Mouse (Mus musculus): ENCODE data around the gene Clta. TPM values are rescaled to one million over a fixed set of nuclear protein-coding genes. Genes with fewer than 3 reads are reported as not detected.

Gene Clta
- polyA plus RNA-seq, 1 experiment from 2014 or later, result 236 TPM

GRCm38 (mm10) chr4:44012376-44013367, 8.4 kb downstream of the Clta start:
- Histone ChIP-seq H3K27me3 (no peaks in the 10 kb centered on the region), H3K27ac (peak overlapping the region; percentile 76), H3K4me2 (peak overlapping the region; percentile 80), H3K36me3 (0 out of 2 replicates have a peak, but pooled peaks cover 3% of the 10 kb centered on the region), H3K4me3 (peak overlapping the region; percentile 97), H3K9ac (peak overlapping the region; percentile 98), H3K4me1 (peaks cover 23% of the 10 kb centered on the region), H3K9me3 (no peaks in the 10 kb centered on the region)
- ATAC-seq (ENCODE audit: insufficient number of reproducible peaks, low FRiP score, low TSS enrichment, low read depth), result peak; percentile 95
- under 1% methylated on average over 77 of the region's 77 CpGs for WGBS

GRCm38 (mm10) chr4:44013391-44014070, 9.3 kb downstream of the Clta start:
- 26% methylated on average over 11 of the region's 11 CpGs for WGBS
- Histone ChIP-seq H3K4me1 (peaks cover 23% of the 10 kb centered on the region), H3K4me3 (peak overlapping the region; percentile 97), H3K36me3 (peaks cover 6% of the 10 kb centered on the region), H3K9ac (peak overlapping the region; percentile 98), H3K4me2 (peak overlapping the region; percentile 80), H3K27me3 (no peaks in the 10 kb centered on the region), H3K9me3 (no peaks in the 10 kb centered on the region), H3K27ac (no peak overlapping the region)
- no peak for ATAC-seq (ENCODE audit: insufficient number of reproducible peaks, low FRiP score, low TSS enrichment, low read depth)

GRCm38 (mm10) chr4:44016071-44016470, 11.8 kb downstream of the Clta start:
- no peaks in the 10 kb centered on the region for H3K27me3 ChIP-seq
- no peaks in the 10 kb centered on the region for H3K9me3 ChIP-seq
- no peak overlapping the region for H3K4me3 ChIP-seq
- H3K4me2 ChIP-seq, result no peak overlapping the region
- peaks cover 23% of the 10 kb centered on the region for H3K4me1 ChIP-seq
- 87% methylated on average over 4 of the region's 4 CpGs for WGBS
- ATAC-seq (ENCODE audit: insufficient number of reproducible peaks, low FRiP score, low TSS enrichment, low read depth), result no peak
- H3K27ac ChIP-seq, result no peak overlapping the region
- no peak overlapping the region for H3K9ac ChIP-seq
- peaks cover 32% of the 10 kb centered on the region for H3K36me3 ChIP-seq

- ATAC-seq (ENCODE audit: insufficient number of reproducible peaks, low FRiP score, low TSS enrichment, low read depth), result no peak
- Histone ChIP-seq H3K9me3 (no peaks in the 10 kb centered on the region), H3K27ac (no peak overlapping the region), H3K4me2 (no peak overlapping the region), H3K4me1 (peaks cover 23% of the 10 kb centered on the region), H3K27me3 (no peaks in the 10 kb centered on the region), H3K36me3 (peaks cover 39% of the 10 kb centered on the region), H3K9ac (no peak overlapping the region), H3K4me3 (no peak overlapping the region)
- WGBS, result 88% methylated on average over 12 of the region's 12 CpGs
Observed at GRCm38 (mm10) chr4:44016791-44017190, 12.5 kb downstream of the Clta start.

- Histone ChIP-seq H3K9ac (no peak overlapping the region), H3K4me2 (no peak overlapping the region), H3K27me3 (no peaks in the 10 kb centered on the region), H3K27ac (no peak overlapping the region), H3K36me3 (peaks cover 91% of the 10 kb centered on the region), H3K9me3 (no peaks in the 10 kb centered on the region), H3K4me3 (no peak overlapping the region), H3K4me1 (no peaks in the 10 kb centered on the region)
- WGBS, result 84% methylated on average over 4 of the region's 4 CpGs
- ATAC-seq (ENCODE audit: insufficient number of reproducible peaks, low FRiP score, low TSS enrichment, low read depth), result no peak
Observed at GRCm38 (mm10) chr4:44022323-44022722, 18.1 kb downstream of the Clta start.

- no peak for ATAC-seq (ENCODE audit: insufficient number of reproducible peaks, low FRiP score, low TSS enrichment, low read depth)
- no peak overlapping the region for H3K4me2 ChIP-seq
- H3K9me3 ChIP-seq, result no peaks in the 10 kb centered on the region
- no peak overlapping the region for H3K27ac ChIP-seq
- peaks cover 95% of the 10 kb centered on the region for H3K36me3 ChIP-seq
- no peak overlapping the region for H3K9ac ChIP-seq
- H3K27me3 ChIP-seq, result no peaks in the 10 kb centered on the region
- 91% methylated on average over 11 of the region's 11 CpGs for WGBS
- H3K4me1 ChIP-seq, result no peaks in the 10 kb centered on the region
- H3K4me3 ChIP-seq, result no peak overlapping the region
Observed at GRCm38 (mm10) chr4:44022766-44023165, 18.5 kb downstream of the Clta start.

- Histone ChIP-seq H3K4me2 (no peak overlapping the region), H3K9me3 (no peaks in the 10 kb centered on the region), H3K4me1 (no peaks in the 10 kb centered on the region), H3K27ac (no peak overlapping the region), H3K27me3 (no peaks in the 10 kb centered on the region), H3K4me3 (no peak overlapping the region), H3K9ac (no peak overlapping the region), H3K36me3 (peaks cover 99% of the 10 kb centered on the region)
- ATAC-seq (ENCODE audit: insufficient number of reproducible peaks, low FRiP score, low TSS enrichment, low read depth), result no peak
- WGBS, result 82% methylated on average over 9 of the region's 9 CpGs
Observed at GRCm38 (mm10) chr4:44023681-44024080, 19.4 kb downstream of the Clta start.

GRCm38 (mm10) chr4:44024241-44024640, 20.0 kb downstream of the Clta start:
- WGBS, result 97% methylated on average over 6 of the region's 6 CpGs
- no peak for ATAC-seq (ENCODE audit: insufficient number of reproducible peaks, low FRiP score, low TSS enrichment, low read depth)
- Histone ChIP-seq H3K4me2 (no peak overlapping the region), H3K9ac (no peak overlapping the region), H3K36me3 (peaks cover 99% of the 10 kb centered on the region), H3K27ac (no peak overlapping the region), H3K9me3 (no peaks in the 10 kb centered on the region), H3K4me1 (no peaks in the 10 kb centered on the region), H3K4me3 (no peak overlapping the region), H3K27me3 (no peaks in the 10 kb centered on the region)

GRCm38 (mm10) chr4:44025570-44025969, 21.3 kb downstream of the Clta start:
- Histone ChIP-seq H3K36me3 (peaks cover 99% of the 10 kb centered on the region), H3K9ac (no peak overlapping the region), H3K27ac (no peak overlapping the region), H3K9me3 (no peaks in the 10 kb centered on the region), H3K27me3 (no peaks in the 10 kb centered on the region), H3K4me3 (no peak overlapping the region), H3K4me2 (no peak overlapping the region), H3K4me1 (no peaks in the 10 kb centered on the region)
- ATAC-seq (ENCODE audit: insufficient number of reproducible peaks, low FRiP score, low TSS enrichment, low read depth), result no peak
- WGBS, result 69% methylated on average over 6 of the region's 6 CpGs

GRCm38 (mm10) chr4:44028303-44029135, 24.3 kb downstream of the Clta start:
- no peak overlapping the region for H3K9ac ChIP-seq
- no peaks in the 10 kb centered on the region for H3K4me1 ChIP-seq
- peaks cover 97% of the 10 kb centered on the region for H3K36me3 ChIP-seq
- H3K4me2 ChIP-seq, result no peak overlapping the region
- H3K4me3 ChIP-seq, result no peak overlapping the region
- WGBS, result 53% methylated on average over 16 of the region's 16 CpGs
- H3K27ac ChIP-seq, result peak overlapping the region; percentile 8; the same call in 1 of the 2 replicates
- no peaks in the 10 kb centered on the region for H3K9me3 ChIP-seq
- peak; percentile 42; the same call in 1 of the 2 replicates for ATAC-seq (ENCODE audit: insufficient number of reproducible peaks, low FRiP score, low TSS enrichment, low read depth)
- H3K27me3 ChIP-seq, result no peaks in the 10 kb centered on the region

- ATAC-seq (ENCODE audit: insufficient number of reproducible peaks, low FRiP score, low TSS enrichment, low read depth), result no peak
- Histone ChIP-seq H3K4me2 (no peak overlapping the region), H3K9me3 (no peaks in the 10 kb centered on the region), H3K4me1 (no peaks in the 10 kb centered on the region), H3K4me3 (no peak overlapping the region), H3K9ac (no peak overlapping the region), H3K36me3 (peaks cover 89% of the 10 kb centered on the region), H3K27ac (no peak overlapping the region), H3K27me3 (no peaks in the 10 kb centered on the region)
- 88% methylated on average over 15 of the region's 15 CpGs for WGBS
Observed at GRCm38 (mm10) chr4:44029661-44030066, 25.4 kb downstream of the Clta start.
